Mouse (Mus musculus) urinary bladder, adult 2 months (tissue): ENCODE data around the gene Galnt17. TPM values are rescaled to one million over a fixed set of nuclear protein-coding genes. Genes with fewer than 3 reads are reported as not detected.

ENCODE experiments used
- DNase-seq: peaks from one replicate; pipeline ENCODE4 v3.0.0; 2022; ENCODE audit warnings: low spot score
- polyA plus RNA-seq: library from polyadenylated mRNA; depleted of rRNA; stranded (reverse); fragments of >200 nt; gene quantifications from 2 replicates; pipeline ENCODE4 v1.2.3, GENCODE M21; 2012

Gene Galnt17
- polyA plus RNA-seq, 1 experiment = 2.1 TPM

GRCm38 (mm10) chr5:131120296-131120840 lies 187.9 kb downstream of the Galnt17 start:
- no peak for DNase-seq

DNA sequence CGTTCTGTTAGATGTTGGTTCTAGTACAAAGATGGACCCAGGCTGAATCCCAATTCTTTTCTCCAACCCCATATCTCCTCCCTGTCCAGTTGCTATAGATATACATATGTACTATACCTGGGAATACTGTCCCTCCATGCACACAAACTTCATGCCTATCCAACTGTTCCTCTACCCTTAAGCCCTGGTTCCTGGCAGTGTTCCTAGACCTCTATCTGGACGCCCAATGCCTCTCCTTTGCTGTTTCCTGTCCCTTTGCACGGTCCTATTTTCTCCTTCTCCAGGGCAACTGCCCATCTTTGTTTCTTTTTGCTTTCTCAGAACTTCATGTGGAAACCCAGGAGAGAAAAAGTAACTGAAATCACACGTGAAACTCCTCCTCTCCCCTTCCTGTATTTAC lies 188.4 kb downstream of the Galnt17 start:
- no peak for DNase-seq

DNA sequence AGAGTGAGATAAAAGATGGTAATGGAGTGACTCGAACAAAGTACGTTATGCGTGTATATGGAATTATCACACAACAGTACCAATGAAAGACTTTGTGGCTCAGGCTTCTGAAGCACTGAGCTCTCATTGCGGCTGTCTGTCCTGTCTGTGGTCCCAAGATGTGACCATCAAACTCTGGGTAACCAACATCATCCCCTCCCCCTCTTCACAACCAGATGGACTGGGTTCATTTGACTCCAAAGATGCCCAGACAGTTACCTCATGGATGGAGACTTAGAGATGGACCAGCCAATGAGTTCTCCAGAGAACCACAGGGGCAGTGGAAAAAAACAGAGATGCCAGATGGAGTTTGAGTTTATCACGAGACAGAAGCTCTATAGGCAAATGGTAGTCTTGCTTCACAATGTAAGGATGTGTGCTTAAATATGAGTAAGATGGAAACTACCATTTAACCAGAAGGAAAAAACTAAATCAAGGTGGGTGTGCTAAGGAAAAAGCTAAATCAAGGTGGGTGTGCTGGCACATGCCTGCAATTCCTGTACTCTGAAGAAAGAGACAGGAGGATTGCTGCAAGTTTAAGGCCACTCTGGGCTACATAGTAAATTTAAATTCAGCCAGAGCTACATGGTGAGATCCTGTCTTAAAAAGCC lies 190.8 kb downstream of the Galnt17 start:
- no peak for DNase-seq

GRCm38 (mm10) chr5:131113850-131114470 lies 194.3 kb downstream of the Galnt17 start:
- no peak for DNase-seq

DNA sequence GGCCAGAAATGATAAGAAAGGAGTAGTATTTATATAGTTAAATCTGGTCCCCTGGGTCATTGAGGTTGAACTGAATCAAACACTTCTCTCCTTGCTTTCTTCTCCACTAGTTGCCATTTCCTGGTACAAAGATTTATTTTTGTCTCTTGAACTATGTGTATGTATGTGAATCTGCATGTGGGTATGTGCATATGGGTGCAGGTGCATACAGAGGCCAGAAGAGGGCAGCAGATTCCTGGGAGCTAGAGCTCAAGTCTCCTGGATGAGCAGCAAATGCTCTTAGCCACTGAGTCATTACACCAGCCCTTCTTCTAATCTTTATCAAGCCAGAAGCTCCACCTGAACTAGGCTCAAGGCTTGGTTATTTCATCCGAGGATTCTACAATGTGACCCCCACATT lies 201.1 kb downstream of the Galnt17 start:
- DNase-seq = no peak

GRCm38 (mm10) chr5:131096824-131097223 lies 211.5 kb downstream of the Galnt17 start:
- DNase-seq = no peak

GRCm38 (mm10) chr5:131095635-131096034 lies 212.7 kb downstream of the Galnt17 start:
- no peak for DNase-seq

DNA sequence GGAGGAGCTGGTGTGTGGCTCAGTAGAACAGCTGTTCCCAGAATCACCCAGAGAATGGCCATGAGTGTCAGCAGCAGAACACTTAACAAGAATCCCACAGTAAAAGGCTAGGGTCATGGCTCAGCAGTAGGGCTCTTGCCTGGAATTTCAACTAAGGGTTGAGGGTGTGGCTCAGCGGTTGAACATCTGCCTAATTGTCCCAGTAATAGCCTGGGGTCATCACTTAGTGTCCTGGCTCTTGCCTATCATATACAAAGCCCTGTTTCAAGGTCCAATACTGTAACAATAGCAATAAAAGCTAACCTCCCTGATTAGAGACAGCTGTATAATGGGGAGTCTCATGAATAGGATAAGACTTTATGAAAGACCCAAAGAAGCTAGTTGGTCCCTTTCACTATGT lies 213.5 kb downstream of the Galnt17 start:
- no peak for DNase-seq

DNA sequence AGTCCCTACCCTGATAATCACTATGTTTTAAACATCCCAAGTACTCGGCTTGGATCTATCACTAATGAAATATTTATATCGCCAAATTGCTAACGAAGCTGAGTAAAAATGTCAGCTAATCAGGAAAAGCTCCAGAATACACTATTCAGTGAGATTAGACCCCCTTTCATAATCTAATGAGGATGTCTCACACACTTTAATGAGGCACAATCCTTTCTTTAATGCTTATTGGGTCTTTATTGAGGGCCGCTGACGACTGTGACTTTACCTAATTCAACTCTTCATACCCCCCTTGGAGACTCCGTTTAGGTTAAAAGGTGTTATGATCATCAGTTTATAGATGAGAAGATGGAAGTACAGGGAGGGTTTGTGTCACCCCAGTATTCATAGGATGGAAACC lies 214.2 kb downstream of the Galnt17 start:
- DNase-seq = no peak

DNA sequence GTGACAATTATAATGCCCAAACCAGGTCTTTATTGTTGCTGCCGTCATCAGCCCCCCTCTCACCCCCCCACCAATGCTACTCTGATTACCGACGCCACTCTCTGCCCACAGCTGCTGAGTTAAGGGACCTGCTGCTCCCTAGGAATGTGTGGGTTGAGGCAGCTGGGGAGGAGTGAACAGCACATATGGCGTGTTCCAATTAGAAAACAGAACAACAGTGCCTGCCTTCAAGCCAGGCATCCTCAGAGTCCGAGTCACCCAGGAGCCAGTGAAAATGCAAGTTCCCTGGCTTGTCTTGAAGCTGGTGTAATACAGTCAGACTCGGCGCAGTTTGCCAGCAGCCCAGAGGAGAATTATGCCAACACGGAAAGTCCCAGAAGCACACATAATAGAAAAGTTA lies 218.4 kb downstream of the Galnt17 start:
- no peak for DNase-seq

DNA sequence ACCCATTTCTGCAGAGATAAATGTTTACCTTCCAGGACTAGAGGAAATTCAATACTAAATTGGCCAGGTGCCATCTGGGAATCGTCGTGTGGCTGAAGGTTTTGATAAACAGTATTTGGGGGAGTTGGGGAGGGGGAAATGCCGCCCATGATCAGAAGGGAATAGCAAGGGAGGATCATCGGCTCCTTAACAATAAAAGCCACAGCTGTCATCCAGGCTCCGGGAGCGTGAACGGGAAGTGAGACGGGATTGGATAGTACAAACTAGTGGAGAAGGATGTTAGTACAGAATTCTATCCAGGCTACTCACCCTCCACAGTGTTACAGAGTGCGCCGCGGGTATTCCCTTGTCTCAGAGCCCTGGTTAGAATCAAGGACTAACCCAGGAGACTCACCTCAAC lies 219.4 kb downstream of the Galnt17 start:
- DNase-seq = no peak

GRCm38 (mm10) chr5:131083072-131083657 lies 225.1 kb downstream of the Galnt17 start:
- DNase-seq = no peak

DNA sequence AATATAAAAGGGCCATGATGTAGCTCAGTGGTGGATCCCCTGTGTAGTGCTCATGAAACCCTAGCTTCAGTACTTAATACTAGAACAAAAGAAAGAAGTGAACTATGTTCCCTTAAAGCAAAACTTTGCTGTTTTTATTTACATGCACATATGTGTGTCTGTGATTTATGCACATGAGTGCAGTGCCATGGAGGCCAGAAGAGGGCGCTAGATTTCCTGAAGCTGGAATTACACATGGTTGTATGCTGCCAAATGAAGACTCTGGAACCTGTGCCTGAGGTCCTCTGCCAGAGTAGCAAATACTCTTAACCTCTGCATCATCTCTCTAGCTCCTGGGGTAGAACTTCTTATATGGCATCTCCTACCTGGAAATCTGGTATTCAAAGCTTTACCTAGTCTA lies 230.6 kb downstream of the Galnt17 start:
- DNase-seq = no peak

GRCm38 (mm10) chr5:131075795-131076194 lies 232.5 kb downstream of the Galnt17 start:
- no peak for DNase-seq

DNA sequence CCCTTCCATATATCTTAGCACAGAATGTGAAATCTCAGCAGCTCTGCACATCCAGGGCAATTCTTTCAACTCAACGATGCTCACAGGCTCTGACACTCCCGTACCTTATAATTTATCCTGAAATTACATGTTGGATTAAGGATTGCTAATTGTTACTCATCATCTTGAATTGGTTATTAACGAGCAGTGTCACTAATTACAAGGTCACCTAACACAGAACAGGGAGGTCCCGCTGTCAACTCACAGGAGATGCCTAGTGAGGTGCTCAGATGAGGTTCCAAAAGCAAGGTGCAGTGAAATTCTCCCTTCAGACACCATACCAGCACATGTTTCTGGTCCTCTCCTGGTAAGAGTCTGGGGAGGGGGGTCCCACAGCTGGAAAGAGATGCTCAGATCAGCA lies 234.0 kb downstream of the Galnt17 start:
- DNase-seq = no peak

GRCm38 (mm10) chr5:131065174-131065573 lies 243.1 kb downstream of the Galnt17 start:
- DNase-seq = no peak

DNA sequence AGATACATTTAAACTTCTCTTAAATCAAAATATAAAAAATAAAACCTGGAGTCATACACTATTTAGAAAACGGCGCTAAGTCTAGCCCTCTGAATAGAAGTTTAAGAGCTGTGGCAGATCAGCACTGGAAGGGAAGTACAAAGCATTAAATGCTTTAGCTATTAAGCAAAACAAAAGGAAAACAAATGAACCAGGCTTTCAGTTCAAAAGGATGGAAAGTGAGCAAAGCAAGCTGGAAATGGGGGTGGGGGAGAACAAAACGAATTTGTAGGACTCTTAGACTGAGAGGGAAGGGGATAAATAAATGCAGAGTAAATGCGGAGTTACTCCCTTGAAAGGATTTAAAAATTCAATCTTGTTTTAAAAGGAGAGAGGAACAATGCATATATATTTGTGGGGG lies 259.8 kb downstream of the Galnt17 start:
- DNase-seq = no peak

DNA sequence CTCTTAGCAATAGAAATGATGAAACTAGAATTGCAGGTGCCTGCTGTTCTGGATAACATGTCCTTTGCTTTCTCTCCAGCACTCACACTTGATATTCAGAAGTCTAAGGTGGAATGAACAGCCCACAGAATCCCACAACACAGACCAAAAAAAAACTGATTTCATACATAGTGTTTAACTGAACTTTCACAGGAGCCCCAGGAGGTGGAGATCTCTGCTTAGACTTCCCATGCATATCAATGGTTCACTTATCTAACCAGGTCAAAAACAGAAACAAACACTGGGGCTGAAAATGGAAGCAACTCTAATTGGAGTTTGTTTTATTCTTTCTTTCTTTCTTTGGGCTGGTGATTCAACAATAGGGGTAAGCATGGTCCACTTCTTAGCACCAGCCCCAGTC lies 265.2 kb downstream of the Galnt17 start:
- DNase-seq = no peak

GRCm38 (mm10) chr5:131040441-131040840 lies 267.9 kb downstream of the Galnt17 start:
- DNase-seq = no peak

- no peak for DNase-seq
Observed at GRCm38 (mm10) chr5:131039611-131040313, 268.5 kb downstream of the Galnt17 start.

GRCm38 (mm10) chr5:131024506-131024905 lies 283.8 kb downstream of the Galnt17 start:
- DNase-seq = no peak

DNA sequence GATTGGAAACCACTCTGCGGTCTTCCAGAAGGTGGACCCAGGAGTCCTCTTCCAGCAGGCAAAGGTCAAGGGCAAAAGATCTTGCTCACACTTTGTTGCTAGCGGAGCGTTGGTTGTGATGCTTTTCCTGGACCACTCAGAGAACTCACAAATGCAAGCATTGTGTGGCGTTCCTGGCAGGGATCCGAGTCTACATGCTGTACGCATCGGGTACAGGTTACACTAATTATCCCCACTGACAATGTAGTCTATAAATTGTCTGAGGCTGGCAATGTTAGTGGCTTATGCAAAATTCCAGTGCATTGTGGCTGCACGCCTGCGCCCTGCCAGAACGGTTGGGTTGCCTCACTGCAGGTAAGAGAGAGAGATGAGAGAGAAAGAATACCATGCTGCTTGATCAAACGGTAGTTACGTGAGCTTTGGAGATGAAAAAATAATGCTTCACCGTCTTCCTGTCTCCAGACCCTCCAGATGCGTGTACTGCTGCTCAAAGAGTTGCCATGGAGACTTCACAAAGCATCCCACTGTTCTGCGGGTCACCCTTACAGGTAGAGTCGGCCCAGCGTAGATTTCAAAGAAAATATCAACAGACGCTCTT lies 285.8 kb downstream of the Galnt17 start:
- no peak for DNase-seq
